Mouse (Mus musculus) right cerebral cortex, adult 18-20 months (tissue): ENCODE measurements around the gene Mab21l1.

Experiments used
- DNase-seq: peaks from one replicate; pipeline ENCODE4 v3.0.0; 2022; ENCODE audit warnings: mixed read lengths

Mab21l1 gene

DNA sequence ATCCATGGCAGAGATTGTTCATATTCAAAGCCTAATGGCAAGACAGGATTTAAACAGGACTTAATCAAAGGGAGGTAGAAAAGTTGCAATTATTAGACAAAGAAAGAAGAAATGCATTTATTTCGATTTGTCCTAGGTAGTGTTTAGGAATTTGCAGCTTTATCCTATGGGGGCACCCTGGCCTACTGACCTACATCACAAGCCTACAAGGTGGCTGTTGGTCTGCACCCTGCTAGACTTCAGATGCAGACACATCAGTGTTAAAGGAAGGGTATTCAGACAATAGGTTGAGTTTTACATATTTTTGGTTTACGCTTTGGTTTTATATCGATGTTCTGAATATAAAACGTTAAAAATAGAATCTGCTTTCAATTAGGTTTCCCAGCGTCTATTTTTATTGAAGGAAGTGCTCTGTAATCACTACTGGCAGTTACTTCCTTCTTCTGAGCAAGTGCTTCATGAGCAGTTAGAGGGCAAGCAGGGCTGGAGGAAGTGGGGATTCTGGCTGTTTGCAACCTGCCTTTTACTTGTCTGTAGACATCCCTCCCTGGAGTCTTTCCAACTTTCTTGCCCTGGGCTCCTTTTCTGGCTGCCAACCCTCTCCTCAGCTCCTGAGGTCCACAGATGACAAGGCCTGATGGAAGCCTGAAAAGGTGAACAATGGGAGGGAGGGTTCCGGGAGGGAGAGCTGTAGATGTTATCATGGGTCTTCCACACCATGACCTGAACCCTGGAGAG lies 34.5 kb downstream of the Mab21l1 start:
- DNase-seq, result no peak

DNA sequence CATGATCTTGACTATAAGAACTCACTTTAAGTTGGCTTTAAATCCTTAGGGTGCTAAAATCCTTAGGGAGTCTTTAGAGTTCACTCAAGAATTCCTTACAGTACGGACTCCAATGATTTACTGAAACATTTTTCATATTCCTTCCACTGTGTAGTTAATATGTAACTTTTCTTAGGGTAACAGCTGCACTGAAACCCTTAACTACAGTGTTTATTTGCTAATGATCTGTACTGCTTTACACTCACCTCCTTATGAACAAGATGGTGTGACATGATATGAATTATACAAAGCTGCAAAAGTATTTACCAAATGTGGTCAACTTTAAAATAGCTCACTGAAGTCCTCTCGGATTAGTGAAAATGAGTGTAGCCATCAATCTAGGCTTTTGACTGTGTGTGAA lies 35.8 kb downstream of the Mab21l1 start:
- no peak for DNase-seq

DNA sequence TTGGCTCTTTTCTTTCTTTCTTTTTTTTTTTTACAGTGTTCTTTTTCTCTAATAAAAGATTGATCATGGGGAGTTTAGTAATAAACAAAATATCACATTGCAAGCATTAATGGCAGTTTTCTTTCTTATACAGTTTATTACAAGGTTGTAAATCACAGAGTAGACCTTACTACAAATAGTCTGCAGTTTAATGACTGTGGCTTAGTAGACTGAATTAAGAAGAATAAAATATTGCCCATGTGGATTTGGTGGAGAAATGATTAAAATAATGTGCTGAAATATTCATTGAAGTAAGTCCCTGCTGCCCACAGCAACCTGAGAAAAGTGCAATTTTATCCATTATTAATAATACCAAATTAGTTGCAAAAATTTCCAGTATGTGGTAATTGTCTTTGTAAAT lies 37.3 kb downstream of the Mab21l1 start:
- no peak for DNase-seq

DNA sequence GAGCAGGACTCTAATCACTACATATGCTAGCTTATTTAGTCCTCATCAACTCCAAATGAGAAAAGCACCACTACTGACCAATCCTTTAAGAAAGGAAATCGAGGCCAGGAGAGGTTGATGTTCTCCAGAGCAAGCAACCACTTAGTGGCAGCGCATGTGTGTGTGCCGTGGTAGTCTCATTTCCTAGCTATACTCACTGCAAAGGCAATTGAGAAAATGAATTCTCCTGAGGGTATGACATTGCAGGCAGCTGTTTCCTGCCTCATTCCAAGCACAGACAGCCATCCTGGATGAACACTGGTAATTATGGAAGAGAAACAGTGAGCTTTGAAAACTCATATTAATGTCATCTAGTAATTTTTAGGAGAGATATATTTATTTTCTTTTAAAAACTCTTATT lies 42.6 kb downstream of the Mab21l1 start:
- DNase-seq, result no peak

DNA sequence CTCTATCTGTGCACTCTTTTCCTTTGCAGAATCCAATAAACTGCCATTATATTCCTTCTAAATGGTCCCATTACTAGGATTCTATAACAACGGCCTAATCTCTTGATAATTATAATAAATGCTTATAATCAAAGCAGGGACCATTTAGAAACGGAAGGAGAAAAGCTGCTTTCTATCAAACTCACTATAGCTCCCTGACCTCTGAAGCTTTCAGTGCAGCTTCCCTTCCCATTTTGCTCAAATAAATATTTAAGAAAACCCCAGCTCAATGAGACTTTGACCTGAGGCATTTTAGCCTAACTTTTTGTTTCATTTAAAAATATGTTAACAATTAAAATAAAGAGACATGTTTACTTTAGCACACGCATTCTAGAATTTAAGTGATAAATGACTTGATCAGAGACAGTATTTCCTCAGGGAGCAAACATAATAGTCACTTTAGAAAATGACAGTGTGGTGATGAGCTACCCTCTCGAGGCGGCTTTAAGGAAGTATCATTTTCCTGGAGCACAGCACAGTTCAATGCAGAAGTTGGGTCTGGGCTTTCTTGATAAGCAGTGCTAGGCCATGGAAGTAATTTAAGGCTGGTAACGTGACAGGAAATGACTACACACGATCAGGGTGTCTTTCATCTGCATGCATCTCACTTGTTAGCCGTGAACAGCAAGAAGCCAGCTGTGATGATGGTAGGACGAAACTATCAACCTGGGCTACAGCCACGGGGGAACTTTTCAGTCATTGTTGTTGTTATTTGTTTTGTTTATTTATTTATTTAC lies 46.4 kb downstream of the Mab21l1 start:
- no peak for DNase-seq

DNA sequence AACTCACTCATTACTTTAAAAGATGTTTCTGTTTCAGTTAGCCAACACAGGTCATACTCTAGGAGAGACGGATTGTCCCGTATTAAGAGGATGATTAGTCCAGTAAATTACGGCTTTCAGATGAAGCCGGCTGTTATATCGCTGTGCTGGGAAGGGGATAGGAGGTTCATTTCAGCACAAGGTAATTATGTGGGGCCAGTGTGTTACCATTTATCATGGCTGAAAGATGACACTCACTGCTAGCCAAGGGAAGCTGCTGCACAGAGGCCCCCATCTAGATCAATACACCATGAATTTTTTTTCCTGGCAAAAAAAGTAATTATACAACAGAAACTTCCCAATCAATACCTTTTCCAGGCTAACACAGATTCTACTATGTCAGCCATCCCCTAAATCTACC lies 47.9 kb downstream of the Mab21l1 start:
- DNase-seq, result no peak
